Mouse (Mus musculus): ENCODE measurements around the gene Sost. TPM values are rescaled to one million over a fixed set of nuclear protein-coding genes. Genes with fewer than 3 reads are reported as not detected.
"Not testable (repeated sequence)": the region's sequence is repeated elsewhere in the genome, so short reads cannot be mapped to it uniquely, and the experiment has no call there.

Gene Sost
- polyA plus RNA-seq, 1 experiment = 0.10 TPM

DNA sequence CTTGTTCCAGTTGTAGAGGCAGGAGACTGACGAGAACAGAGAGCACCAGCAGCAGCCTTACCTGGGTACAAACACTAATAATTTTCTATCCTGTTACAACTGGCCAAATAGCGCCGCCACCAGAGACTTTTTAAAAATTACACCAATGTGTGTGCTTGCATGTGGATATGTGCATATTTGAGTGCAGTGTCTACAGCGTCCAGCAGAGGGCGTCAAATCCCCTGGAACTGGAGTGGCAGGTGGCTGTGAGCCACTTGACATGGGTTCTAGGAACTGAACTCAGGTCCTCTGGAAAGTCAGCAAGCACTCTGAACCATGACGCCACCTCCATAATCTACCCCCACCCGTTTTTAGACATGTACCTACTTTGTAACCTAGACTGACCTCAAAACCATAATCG, 37.4 kb upstream of the Sost start:
- Histone ChIP-seq H3K4me3 (ENCODE audit: insufficient read depth, low read length) (no peak overlapping the region), H3K4me1 (ENCODE audit: control insufficient read depth, insufficient read depth, low read length) (no peaks in the 10 kb centered on the region), H3K27ac (ENCODE audit: insufficient read depth, low read length) (no peak overlapping the region)
- TF ChIP-seq POLR2A (IDR thresholded peaks at IDR 0.05; ENCODE audit: extremely low read depth, insufficient read depth, low read length) (no peak), CTCF (IDR thresholded peaks at IDR 0.05; ENCODE audit: extremely low read depth, insufficient read depth, low read length) (peak; percentile 22; the same call in 1 of the 2 replicates)

DNA sequence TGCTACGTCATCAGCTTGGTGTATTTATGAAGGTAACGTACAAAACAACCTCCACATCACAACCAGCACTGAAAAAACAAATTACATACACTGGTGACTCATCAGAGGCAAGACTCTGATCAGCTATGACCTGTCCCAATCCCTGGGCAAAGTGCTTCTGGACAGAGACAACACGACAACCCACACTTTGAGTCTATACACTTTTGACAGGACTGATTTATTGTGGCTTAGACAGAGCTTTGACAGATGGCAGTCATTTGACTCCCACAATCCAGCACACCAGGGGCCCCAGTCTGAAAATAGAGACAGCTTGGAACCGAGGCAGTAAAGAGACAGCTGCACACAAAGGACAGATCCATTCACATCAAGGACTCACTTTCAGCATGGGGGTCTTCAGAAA, 32.7 kb upstream of the Sost start:
- Histone ChIP-seq H3K4me1 (ENCODE audit: control insufficient read depth, insufficient read depth, low read length) (no peaks in the 10 kb centered on the region), H3K27ac (ENCODE audit: insufficient read depth, low read length) (no peak overlapping the region), H3K4me3 (ENCODE audit: insufficient read depth, low read length) (no peak overlapping the region)
- TF ChIP-seq POLR2A (IDR thresholded peaks at IDR 0.05; ENCODE audit: extremely low read depth, insufficient read depth, low read length) (no peak), CTCF (IDR thresholded peaks at IDR 0.05; ENCODE audit: extremely low read depth, insufficient read depth, low read length) (no peak)

GRCm38 (mm10) chr11:101998258-101998657, 31.4 kb upstream of the Sost start:
- TF ChIP-seq CTCF (IDR thresholded peaks at IDR 0.05; ENCODE audit: extremely low read depth, insufficient read depth, low read length) = no peak
- no peak for TF ChIP-seq POLR2A (IDR thresholded peaks at IDR 0.05; ENCODE audit: extremely low read depth, insufficient read depth, low read length)
- Histone ChIP-seq H3K4me3 (ENCODE audit: insufficient read depth, low read length) (no peak overlapping the region), H3K4me1 (ENCODE audit: control insufficient read depth, insufficient read depth, low read length) (no peaks in the 10 kb centered on the region; the same call in 1 of the 2 replicates), H3K27ac (ENCODE audit: insufficient read depth, low read length) (no peak overlapping the region)

DNA sequence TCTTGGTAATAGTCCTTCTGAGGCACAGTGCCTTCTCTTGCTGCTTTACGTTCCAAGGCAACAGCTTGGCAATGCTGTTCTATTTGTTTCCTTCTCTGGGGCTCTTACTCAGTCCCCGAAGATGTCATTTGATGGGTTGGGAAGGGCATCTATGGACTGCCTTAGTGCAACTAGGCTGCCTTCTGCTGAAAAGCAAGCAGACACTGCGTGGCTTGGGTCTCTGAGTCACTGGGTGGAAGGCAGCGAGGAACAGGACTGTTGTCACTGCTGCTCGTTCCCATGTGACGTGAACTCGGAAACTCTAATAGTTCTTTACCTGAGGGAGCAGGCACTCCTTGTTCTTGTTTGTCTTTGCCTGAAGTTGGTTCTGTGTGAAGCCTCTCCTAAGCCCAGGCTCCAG, 29.1 kb upstream of the Sost start:
- TF ChIP-seq POLR2A (IDR thresholded peaks at IDR 0.05; ENCODE audit: extremely low read depth, insufficient read depth, low read length) (no peak), CTCF (IDR thresholded peaks at IDR 0.05; ENCODE audit: extremely low read depth, insufficient read depth, low read length) (no peak)
- Histone ChIP-seq H3K4me1 (ENCODE audit: control insufficient read depth, insufficient read depth, low read length) (peaks cover 4% of the 10 kb centered on the region), H3K27ac (ENCODE audit: insufficient read depth, low read length) (no peak overlapping the region), H3K4me3 (ENCODE audit: insufficient read depth, low read length) (no peak overlapping the region)

DNA sequence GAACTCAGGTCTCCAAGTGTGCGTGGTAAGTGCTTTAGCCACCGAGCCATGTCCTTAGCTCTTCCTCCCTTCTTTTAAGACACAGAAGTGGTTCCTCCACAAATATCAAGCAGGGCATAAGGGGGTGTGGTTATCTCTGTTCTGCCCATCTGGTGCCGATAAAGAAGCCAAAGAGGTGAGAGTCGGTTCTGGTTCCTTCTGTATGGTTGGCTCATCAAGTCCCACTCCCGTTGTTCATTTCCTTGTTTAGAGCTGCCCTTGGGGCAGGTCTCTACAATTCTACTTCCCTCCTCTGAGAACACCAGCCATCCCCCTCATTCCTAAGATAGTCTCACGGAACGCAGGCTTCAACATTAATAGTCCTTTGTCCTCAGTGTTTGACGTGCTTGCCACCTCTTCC, 27.3 kb upstream of the Sost start:
- Histone ChIP-seq H3K4me3 (ENCODE audit: insufficient read depth, low read length) (no peak overlapping the region), H3K4me1 (ENCODE audit: control insufficient read depth, insufficient read depth, low read length) (peaks cover 6% of the 10 kb centered on the region), H3K27ac (ENCODE audit: insufficient read depth, low read length) (peak overlapping the region; percentile 6; the same call in 1 of the 2 replicates)
- no peak for TF ChIP-seq CTCF (IDR thresholded peaks at IDR 0.05; ENCODE audit: extremely low read depth, insufficient read depth, low read length)

DNA sequence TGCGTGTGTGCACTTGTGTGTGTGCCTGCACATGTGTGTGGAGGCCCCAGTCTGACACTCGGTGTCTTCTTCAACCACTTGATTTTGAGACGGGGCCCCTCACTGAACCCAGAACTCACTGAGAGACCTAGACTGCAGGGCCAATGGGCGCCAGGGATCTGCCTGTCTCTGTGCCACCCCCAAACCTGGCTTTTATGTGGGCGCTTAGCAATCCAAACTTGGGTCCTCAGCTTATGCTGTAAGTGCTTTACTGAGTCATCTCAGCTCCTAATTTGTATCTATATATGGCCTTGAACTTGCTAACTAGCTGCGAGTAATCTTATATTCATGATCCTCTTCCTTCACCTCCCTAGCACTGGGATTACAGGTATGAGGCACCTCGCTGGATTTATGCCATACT, 25.6 kb upstream of the Sost start:
- TF ChIP-seq CTCF (IDR thresholded peaks at IDR 0.05; ENCODE audit: extremely low read depth, insufficient read depth, low read length) (no peak), POLR2A (IDR thresholded peaks at IDR 0.05; ENCODE audit: extremely low read depth, insufficient read depth, low read length) (no peak)
- Histone ChIP-seq H3K4me1 (ENCODE audit: control insufficient read depth, insufficient read depth, low read length) (peaks cover 6% of the 10 kb centered on the region), H3K4me3 (ENCODE audit: insufficient read depth, low read length) (no peak overlapping the region), H3K27ac (ENCODE audit: insufficient read depth, low read length) (0 out of 2 replicates have a peak overlapping the region, but pooled peaks have one; percentile 7)

DNA sequence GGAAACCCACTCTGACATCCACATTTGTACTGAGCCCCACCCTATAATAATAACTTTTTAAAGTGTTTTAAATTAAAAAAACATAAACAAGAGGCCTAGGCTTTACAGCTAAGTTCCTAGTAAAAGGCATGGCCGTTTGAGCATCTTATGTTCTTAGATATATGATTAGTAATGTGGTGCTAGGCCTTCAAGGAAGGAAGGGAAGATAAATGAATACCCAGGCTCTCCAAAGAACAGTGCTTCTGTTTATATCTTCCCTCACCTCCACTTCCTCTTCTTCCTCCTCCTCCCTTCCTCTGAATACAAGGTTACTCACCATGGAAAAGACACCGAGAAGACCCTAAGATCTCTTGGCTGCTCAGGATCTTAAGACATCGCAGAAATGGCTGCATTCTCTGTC, 25.0 kb upstream of the Sost start:
- Histone ChIP-seq H3K4me1 (ENCODE audit: control insufficient read depth, insufficient read depth, low read length) (peaks cover 6% of the 10 kb centered on the region), H3K27ac (ENCODE audit: insufficient read depth, low read length) (no peak overlapping the region), H3K4me3 (ENCODE audit: insufficient read depth, low read length) (no peak overlapping the region)
- TF ChIP-seq CTCF (IDR thresholded peaks at IDR 0.05; ENCODE audit: extremely low read depth, insufficient read depth, low read length) (no peak), POLR2A (IDR thresholded peaks at IDR 0.05; ENCODE audit: extremely low read depth, insufficient read depth, low read length) (no peak)

GRCm38 (mm10) chr11:101990244-101990643, 23.4 kb upstream of the Sost start:
- Histone ChIP-seq H3K4me1 (ENCODE audit: control insufficient read depth, insufficient read depth, low read length) (peaks cover 6% of the 10 kb centered on the region), H3K4me3 (ENCODE audit: insufficient read depth, low read length) (no peak overlapping the region), H3K27ac (ENCODE audit: insufficient read depth, low read length) (peak overlapping the region; percentile 57; the same call in 1 of the 2 replicates)
- TF ChIP-seq POLR2A (IDR thresholded peaks at IDR 0.05; ENCODE audit: extremely low read depth, insufficient read depth, low read length) = no peak
- no peak for TF ChIP-seq CTCF (IDR thresholded peaks at IDR 0.05; ENCODE audit: extremely low read depth, insufficient read depth, low read length)

DNA sequence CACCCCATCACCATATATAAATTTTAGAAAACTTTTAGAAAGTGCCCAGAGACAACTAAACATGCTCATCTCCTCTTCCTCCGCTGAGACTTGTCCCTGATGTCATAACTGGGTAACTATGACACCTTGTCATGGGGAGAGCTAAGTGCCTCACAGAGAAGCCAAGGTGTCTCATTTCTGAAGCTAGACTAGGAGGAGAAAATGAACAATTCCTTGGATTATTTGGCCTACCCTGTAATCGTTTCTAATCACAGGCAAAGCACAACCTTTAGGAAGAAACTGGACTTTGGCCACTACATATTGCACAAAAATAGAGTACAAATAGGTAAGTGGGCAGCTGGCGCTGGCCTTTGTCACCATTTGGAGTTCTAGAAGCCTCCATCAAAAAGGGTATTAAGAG, 20.1 kb upstream of the Sost start, which contains the start of gene Dusp3:
TSS of gene Dusp3 (minus strand) at position 101 of the 400 bp plus-strand sequence.
- TF ChIP-seq POLR2A (IDR thresholded peaks at IDR 0.05; ENCODE audit: extremely low read depth, insufficient read depth, low read length) = no peak
- TF ChIP-seq CTCF (IDR thresholded peaks at IDR 0.05; ENCODE audit: extremely low read depth, insufficient read depth, low read length) = no peak
- Histone ChIP-seq H3K4me1 (ENCODE audit: control insufficient read depth, insufficient read depth, low read length) (peaks cover 10% of the 10 kb centered on the region; the same call in 1 of the 2 replicates), H3K4me3 (ENCODE audit: insufficient read depth, low read length) (no peak within 1 kb of the TSS), H3K27ac (ENCODE audit: insufficient read depth, low read length) (no peak within 1 kb of the TSS)

DNA sequence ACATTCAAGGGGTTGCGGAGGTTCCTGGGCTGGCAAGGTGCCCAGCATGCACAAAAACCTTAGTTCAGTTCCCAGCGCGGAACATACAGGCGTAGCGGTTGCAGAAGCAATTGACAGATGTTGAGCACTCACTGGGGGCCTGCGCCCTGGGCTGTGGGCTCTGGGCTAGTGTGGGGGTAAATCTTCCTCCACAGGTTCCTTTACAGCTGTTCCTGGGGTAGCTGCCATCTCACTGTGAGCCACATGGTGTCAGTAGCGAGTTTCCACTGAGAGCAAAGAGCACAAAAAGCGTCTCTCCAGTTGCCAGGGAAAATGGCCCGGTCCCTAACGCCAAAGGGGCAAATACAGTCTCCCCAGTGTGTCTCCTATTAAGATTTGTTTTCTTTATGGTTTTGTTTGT, 19.2 kb upstream of the Sost start:
- no peak overlapping the region for H3K27ac ChIP-seq (ENCODE audit: insufficient read depth, low read length)
- no peak overlapping the region for H3K4me3 ChIP-seq (ENCODE audit: insufficient read depth, low read length)
- TF ChIP-seq CTCF (IDR thresholded peaks at IDR 0.05; ENCODE audit: extremely low read depth, insufficient read depth, low read length) (peak; percentile 99), POLR2A (IDR thresholded peaks at IDR 0.05; ENCODE audit: extremely low read depth, insufficient read depth, low read length) (no peak)
- H3K4me1 ChIP-seq (ENCODE audit: control insufficient read depth, insufficient read depth, low read length) = peaks cover 10% of the 10 kb centered on the region; the same call in 1 of the 2 replicates

- H3K27ac ChIP-seq (ENCODE audit: insufficient read depth, low read length) = not testable (repeated sequence)
These were observed 18.6 kb upstream of the Sost start for GRCm38 (mm10) chr11:101985450-101985849.

More at GRCm38 (mm10) chr11:101985450-101985849, 18.6 kb upstream of the Sost start:
- H3K4me1 ChIP-seq (ENCODE audit: control insufficient read depth, insufficient read depth, low read length); H3K4me3 ChIP-seq (ENCODE audit: insufficient read depth, low read length): not testable (repeated sequence)

Data from cortical plate, adult 2 months (tissue).